Mouse (Mus musculus) hindbrain, embryonic 11.5 days (tissue): ENCODE measurements around the gene Rnf183. TPM values are rescaled to one million over a fixed set of nuclear protein-coding genes. Genes with fewer than 3 reads are reported as not detected.

Source experiments
- ATAC-seq: fragments of 200-750 bp; cut with Nextera tagmentation; 2 replicates; pipeline ENCODE4 v1.8.0; 2017; ENCODE audit warnings: mild to moderate bottlenecking, moderate TSS enrichment, moderate library complexity; ENCODE audit not compliant: low FRiP score
- DNase-seq: peaks from one replicate; pipeline ENCODE4 v3.0.0-alpha.2; 2015; ENCODE audit warnings: low spot score
- H3K27ac ChIP-seq: fragments of 300-500 bp; sonication (generic); 2 replicates; pipeline ENCODE4 v1.5.1; 2014; ENCODE audit warnings: mild to moderate bottlenecking, low read depth, low read length
- H3K27me3 ChIP-seq: fragments of 300-500 bp; sonication (generic); 2 replicates; pipeline ENCODE4 v1.6.1; 2014; ENCODE audit warnings: mild to moderate bottlenecking, low read length, moderate library complexity, mixed read lengths; ENCODE audit not compliant: control insufficient read depth, insufficient read depth
- H3K36me3 ChIP-seq: fragments of 300-500 bp; sonication (generic); 2 replicates; pipeline ENCODE4 v1.6.1; 2014; ENCODE audit warnings: mild to moderate bottlenecking, low read length, moderate library complexity, mixed read lengths; ENCODE audit not compliant: control insufficient read depth, insufficient read depth
- H3K4me1 ChIP-seq: fragments of 300-500 bp; sonication (generic); replicated peaks from 2 replicates; pipeline ENCODE4 v1.6.1; 2014; ENCODE audit warnings: low read length, mixed read lengths; ENCODE audit not compliant: control insufficient read depth, insufficient read depth
- H3K4me2 ChIP-seq: fragments of 300-500 bp; sonication (generic); replicated peaks from 2 replicates; pipeline ENCODE4 v1.6.1; 2014; ENCODE audit warnings: mild to moderate bottlenecking, low read depth, low read length
- H3K4me3 ChIP-seq: fragments of 300-500 bp; sonication (generic); 2 replicates; pipeline ENCODE4 v1.5.1; 2014; ENCODE audit warnings: low read depth, low read length
- H3K9ac ChIP-seq: fragments of 300-500 bp; sonication (generic); 2 replicates; pipeline ENCODE4 v1.6.1; 2014; ENCODE audit warnings: low read depth, low read length
- H3K9me3 ChIP-seq: fragments of 300-500 bp; sonication (generic); 2 replicates; pipeline ENCODE4 v1.6.1; 2016; ENCODE audit warnings: low read length; ENCODE audit not compliant: control insufficient read depth
- WGBS: fragments of 180-500 bp; shearing (Covaris S2); extraction: QIAGEN DNeasy Blood & Tissue Kit; methylation state at CpG from one replicate; pipeline ENCODE4 v1.1.7; 2014; 5-methylcytosine and 5-hydroxymethylcytosine counted together
- polyA plus RNA-seq: library from polyadenylated mRNA; unstranded; fragments of >200 nt; fragmentation: Nextera tagmentation; extraction: Ambion mirVana; gene quantifications from 2 replicates; pipeline ENCODE4 v1.2.1, GENCODE M21; 2014

Gene Rnf183
- polyA plus RNA-seq, 1 experiment from 2014 or later: not detected

DNA sequence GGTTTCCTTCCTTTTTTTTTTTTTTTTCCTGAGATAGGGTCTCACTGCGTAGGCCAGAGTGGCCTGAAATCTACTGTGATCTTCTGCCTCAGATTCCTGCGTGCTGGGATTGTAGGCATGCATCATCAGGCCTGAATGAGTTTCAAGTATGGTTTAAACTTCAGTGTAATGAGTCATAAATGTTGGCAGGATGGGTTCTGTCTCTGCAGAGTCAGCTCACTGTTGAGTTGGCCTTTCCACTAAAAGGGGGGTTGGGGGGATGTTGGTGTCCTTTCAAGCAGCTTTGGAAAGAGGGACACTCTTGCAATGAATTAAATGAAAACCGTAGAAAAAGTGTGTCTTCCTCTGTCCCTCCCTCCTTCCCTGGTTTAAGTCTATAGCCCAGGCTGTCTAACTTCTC lies 36.1 kb downstream of the Rnf183 start:
- Histone ChIP-seq H3K36me3 (peaks cover 13% of the 10 kb centered on the region), H3K9me3 (no peaks in the 10 kb centered on the region), H3K9ac (no peak overlapping the region), H3K4me3 (no peak overlapping the region), H3K27me3 (no peaks in the 10 kb centered on the region), H3K4me1 (no peaks in the 10 kb centered on the region), H3K27ac (no peak overlapping the region), H3K4me2 (no peak overlapping the region)
- DNase-seq (no peak), ATAC-seq (no peak)
- 91% methylated on average over 3 of the region's 3 CpGs for WGBS

DNA sequence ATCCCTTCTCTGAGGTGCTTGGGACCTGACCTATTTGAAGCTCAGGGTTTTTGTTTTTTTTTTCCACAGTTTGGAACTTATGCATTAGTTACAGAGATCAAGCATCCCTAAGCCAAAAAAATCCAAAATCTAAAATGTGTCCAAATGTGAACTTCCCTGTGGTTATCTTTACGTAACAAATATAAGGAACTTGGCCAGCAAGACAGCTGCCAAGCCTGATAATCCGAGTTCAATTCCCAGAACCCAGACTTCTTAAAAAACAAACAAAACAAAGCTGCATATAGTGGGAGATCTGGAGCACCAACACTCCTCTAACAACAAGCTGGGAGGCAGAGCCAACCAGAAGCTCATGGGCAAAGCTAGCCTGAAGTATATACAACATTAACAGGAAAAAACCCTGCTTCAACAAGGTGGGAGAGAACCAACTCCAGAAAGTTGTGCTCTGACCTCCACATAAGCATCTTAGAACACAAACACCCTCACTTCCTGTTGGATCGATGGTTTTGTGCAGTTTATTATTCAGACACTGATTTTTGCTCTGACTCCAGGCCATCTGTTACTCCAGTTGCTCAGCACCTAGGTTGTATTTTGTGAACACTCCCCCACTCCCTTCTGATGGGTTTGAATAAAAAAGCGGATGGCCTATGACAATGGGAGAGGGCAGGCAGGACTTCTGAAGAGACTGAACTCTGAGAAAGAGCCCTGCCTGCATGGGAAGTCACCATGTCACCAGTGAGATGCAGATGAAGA lies 37.3 kb downstream of the Rnf183 start:
- Histone ChIP-seq H3K4me2 (no peak overlapping the region), H3K27me3 (no peaks in the 10 kb centered on the region), H3K36me3 (peaks cover 13% of the 10 kb centered on the region), H3K4me3 (no peak overlapping the region), H3K4me1 (no peaks in the 10 kb centered on the region), H3K9me3 (no peaks in the 10 kb centered on the region), H3K9ac (no peak overlapping the region), H3K27ac (no peak overlapping the region)
- ATAC-seq (no peak), DNase-seq (no peak)
- 95% methylated on average over 4 of the region's 4 CpGs for WGBS

DNA sequence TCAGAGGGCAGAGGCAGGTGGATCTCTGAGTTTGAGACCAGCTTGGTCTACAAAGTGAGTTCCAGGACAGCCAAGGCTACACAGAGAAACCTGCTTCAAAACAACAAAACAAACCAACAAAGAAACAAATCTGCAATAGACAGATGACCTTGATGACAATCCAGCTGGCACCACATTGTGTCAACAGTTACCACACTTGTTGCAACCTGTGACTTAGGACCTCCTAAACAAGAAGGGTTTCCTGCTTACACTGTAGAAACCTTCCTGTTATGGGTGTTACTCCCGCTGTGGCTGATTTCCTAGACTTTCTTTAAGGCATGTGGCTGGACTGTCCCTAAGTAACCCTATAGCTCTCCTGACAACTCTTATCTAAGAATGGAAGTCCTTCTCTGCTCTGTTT lies 39.2 kb downstream of the Rnf183 start:
- DNase-seq: no peak
- H3K9ac ChIP-seq: no peak overlapping the region
- no peaks in the 10 kb centered on the region for H3K4me1 ChIP-seq
- no peak overlapping the region for H3K27ac ChIP-seq
- H3K4me3 ChIP-seq: no peak overlapping the region
- H3K4me2 ChIP-seq: no peak overlapping the region
- no peak for ATAC-seq
- H3K9me3 ChIP-seq: no peaks in the 10 kb centered on the region
- WGBS: 94% methylated on average over 1 of the region's 1 CpGs
- peaks cover 13% of the 10 kb centered on the region for H3K36me3 ChIP-seq
- no peaks in the 10 kb centered on the region for H3K27me3 ChIP-seq

DNA sequence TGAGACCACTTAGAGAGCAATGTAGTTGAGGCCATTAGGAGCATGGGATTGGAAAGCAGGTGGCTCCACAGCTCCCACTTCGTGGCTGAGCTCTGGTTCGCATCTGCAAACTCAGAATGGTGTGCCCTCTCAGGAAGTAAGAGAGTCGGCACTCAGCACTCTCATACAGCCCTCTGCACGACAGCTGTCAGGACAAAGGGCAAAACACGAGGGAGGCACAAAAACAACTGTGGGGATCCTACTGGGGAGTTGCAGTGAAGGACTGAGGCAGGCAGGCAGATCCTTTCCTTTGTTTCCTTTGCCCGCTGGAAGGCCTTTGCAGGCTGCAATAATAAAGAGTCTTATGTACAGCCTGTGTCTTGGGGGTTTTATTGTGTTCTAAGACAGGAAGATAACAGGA lies 41.6 kb downstream of the Rnf183 start:
- Histone ChIP-seq H3K9ac (no peak overlapping the region), H3K36me3 (peaks cover 6% of the 10 kb centered on the region; the same call in 1 of the 2 replicates), H3K9me3 (no peaks in the 10 kb centered on the region), H3K4me1 (no peaks in the 10 kb centered on the region), H3K4me3 (no peak overlapping the region), H3K4me2 (no peak overlapping the region), H3K27ac (no peak overlapping the region), H3K27me3 (no peaks in the 10 kb centered on the region)
- DNase-seq: peak; percentile 25
- 31% methylated on average over 6 of the region's 6 CpGs for WGBS
- peak; percentile 61; the same call in 1 of the 2 replicates for ATAC-seq

DNA sequence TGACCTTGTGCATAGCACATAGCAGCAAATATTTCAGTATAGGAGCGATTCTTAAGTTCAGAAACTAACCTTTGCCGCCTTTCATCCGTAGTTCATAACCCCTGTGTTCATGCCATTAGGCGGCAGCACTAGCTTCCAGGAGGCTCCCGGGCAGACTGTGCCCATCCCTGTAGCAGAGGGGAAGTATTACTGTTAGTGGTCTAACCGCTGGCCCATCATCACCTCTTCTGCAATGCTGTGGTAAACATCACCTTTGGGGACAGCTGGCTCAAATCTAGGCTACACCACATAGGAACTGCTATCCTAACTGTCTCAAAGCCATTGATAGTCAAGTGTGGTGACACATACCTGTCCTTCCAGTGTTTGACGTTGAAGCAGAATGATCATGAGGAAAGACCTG lies 43.2 kb downstream of the Rnf183 start:
- WGBS: 84% methylated on average over 7 of the region's 7 CpGs
- Histone ChIP-seq H3K36me3 (peaks cover 2% of the 10 kb centered on the region), H3K4me3 (no peak overlapping the region), H3K4me1 (no peaks in the 10 kb centered on the region), H3K4me2 (no peak overlapping the region), H3K27ac (no peak overlapping the region), H3K9me3 (no peaks in the 10 kb centered on the region), H3K27me3 (no peaks in the 10 kb centered on the region), H3K9ac (no peak overlapping the region)
- ATAC-seq (no peak), DNase-seq (no peak)

DNA sequence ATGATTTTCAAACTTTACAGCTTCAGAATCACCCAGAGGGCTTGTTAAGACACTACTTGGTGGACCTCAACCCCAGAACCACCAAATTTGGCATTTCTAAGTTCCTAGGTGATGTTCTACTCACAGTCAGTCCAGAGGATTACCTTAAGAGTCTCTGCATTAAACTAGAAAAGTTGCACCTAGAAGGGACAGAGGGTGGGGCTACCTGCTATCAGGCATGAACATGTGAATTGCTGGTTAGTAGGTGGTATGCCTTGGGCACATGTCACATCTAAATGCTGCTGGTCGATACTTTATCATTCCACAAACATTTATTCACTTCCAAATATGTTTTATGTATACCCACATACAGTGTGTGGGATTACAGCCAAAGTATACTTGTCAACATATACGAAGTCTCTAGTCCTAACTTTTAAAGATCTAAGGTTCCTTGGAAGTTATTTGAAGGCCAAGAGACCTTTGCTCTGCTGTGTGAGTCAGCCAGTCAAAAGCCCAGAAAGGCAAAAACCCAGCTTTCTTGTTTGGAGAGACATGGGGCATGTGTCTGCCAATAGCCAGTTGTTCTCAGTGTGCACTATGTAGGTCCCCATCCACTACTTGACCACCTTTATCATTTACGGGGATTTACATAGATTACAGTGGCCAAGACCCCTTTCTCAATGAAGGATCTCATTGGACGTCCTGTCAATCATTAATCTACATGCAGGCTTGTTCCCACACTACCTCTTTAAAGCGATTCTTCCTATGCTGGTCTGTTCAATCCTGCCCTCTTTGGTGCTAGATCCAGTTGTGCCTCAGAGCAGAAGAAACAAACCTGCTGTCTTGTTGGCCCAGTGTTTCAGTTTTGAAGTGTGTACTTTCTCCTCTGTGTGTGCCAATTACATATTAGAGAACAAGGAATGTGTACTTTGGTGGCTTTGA lies 45.2 kb downstream of the Rnf183 start:
- Histone ChIP-seq H3K4me2 (no peak overlapping the region), H3K27ac (no peak overlapping the region), H3K27me3 (no peaks in the 10 kb centered on the region), H3K9ac (no peak overlapping the region), H3K9me3 (no peaks in the 10 kb centered on the region), H3K36me3 (peaks cover 2% of the 10 kb centered on the region; the same call in 1 of the 2 replicates), H3K4me1 (no peaks in the 10 kb centered on the region), H3K4me3 (no peak overlapping the region)
- no peak for ATAC-seq
- WGBS: 88% methylated on average over 5 of the region's 5 CpGs
- DNase-seq: no peak

DNA sequence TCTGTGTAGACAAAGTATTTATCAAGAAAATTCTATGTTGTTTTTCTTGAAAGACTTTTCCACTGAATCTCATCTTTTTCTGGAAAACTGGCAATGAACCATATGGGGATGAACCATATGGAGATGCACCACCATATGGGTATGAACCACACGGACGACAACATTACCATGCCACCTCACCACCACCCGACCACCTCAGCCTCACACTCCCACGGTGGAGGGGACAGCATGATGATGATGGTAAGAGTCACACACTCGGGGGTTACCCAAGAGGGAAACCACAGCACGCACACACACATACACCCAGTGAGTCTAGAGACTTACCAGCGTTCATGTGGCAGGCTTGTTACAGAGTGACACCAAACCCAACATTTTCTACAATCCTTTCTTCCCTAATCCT lies 49.6 kb downstream of the Rnf183 start:
- Histone ChIP-seq H3K9ac (no peak overlapping the region), H3K9me3 (no peaks in the 10 kb centered on the region), H3K36me3 (peaks cover 2% of the 10 kb centered on the region; the same call in 1 of the 2 replicates), H3K4me2 (no peak overlapping the region), H3K4me1 (no peaks in the 10 kb centered on the region), H3K4me3 (no peak overlapping the region), H3K27ac (no peak overlapping the region), H3K27me3 (no peaks in the 10 kb centered on the region)
- DNase-seq (no peak), ATAC-seq (no peak)
- WGBS: 92% methylated on average over 7 of the region's 7 CpGs

DNA sequence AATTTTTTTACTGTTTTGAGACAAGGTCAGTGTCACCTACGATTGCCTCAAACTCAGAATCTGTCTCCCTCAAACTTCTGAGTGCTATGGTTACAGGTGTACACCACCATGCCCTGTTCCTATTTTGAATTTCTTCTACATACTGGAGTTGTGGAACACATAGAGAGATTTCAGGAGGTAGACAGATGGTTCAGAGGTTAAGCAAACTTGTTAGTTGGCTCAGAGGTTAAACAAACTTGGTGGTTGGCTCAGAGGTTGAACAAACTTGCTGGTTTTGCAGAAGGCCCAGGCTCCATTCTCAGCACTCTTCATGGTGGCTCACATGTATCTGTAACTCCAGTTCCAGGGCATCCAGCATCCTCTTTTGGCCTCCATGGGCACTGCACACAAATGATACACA lies 50.9 kb downstream of the Rnf183 start:
- Histone ChIP-seq H3K27me3 (no peaks in the 10 kb centered on the region), H3K9ac (no peak overlapping the region), H3K4me1 (no peaks in the 10 kb centered on the region), H3K27ac (no peak overlapping the region), H3K4me2 (no peak overlapping the region), H3K9me3 (no peaks in the 10 kb centered on the region), H3K36me3 (peaks cover 2% of the 10 kb centered on the region; the same call in 1 of the 2 replicates), H3K4me3 (no peak overlapping the region)
- no peak for DNase-seq
- WGBS: 95% methylated on average over 1 of the region's 1 CpGs
- ATAC-seq: no peak
